Mouse (Mus musculus) embryo, embryonic 10.5 days (tissue): Measurements from ENCODE around the gene Scn3b.

ENCODE experiments used
- DNase-seq: peaks from one replicate; pipeline ENCODE4 v3.0.0-alpha.2; 2015; ENCODE audit warnings: low spot score

Scn3b gene

GRCm38 (mm10) chr9:40269103-40269861 lies at the start of gene Scn3b:
TSS of gene Scn3b (plus strand) at chr9:40269217.
- peak; percentile 71 for DNase-seq

GRCm38 (mm10) chr9:40224289-40224688 lies 44.7 kb upstream of the Scn3b start:
- DNase-seq: no peak

GRCm38 (mm10) chr9:40227874-40228789 lies 40.9 kb upstream of the Scn3b start:
- peak; percentile 86 for DNase-seq

GRCm38 (mm10) chr9:40228804-40229331 lies 40.1 kb upstream of the Scn3b start:
- no peak for DNase-seq

GRCm38 (mm10) chr9:40229479-40229878 lies 39.5 kb upstream of the Scn3b start:
- no peak for DNase-seq

GRCm38 (mm10) chr9:40231019-40231418 lies 38.0 kb upstream of the Scn3b start:
- DNase-seq: no peak

GRCm38 (mm10) chr9:40234233-40235072 lies 34.6 kb upstream of the Scn3b start:
- DNase-seq: no peak

- no peak for DNase-seq
Measured at GRCm38 (mm10) chr9:40235220-40235619, 33.8 kb upstream of the Scn3b start.

- no peak for DNase-seq
Measured at GRCm38 (mm10) chr9:40239749-40240148, 29.3 kb upstream of the Scn3b start.

- no peak for DNase-seq
Measured at GRCm38 (mm10) chr9:40240311-40240710, 28.7 kb upstream of the Scn3b start.

- DNase-seq: peak; percentile 82
Measured at GRCm38 (mm10) chr9:40241223-40241801, 27.7 kb upstream of the Scn3b start.

- DNase-seq: peak; percentile 72
Measured at GRCm38 (mm10) chr9:40241951-40242888, 26.8 kb upstream of the Scn3b start.

- DNase-seq: no peak
Measured at GRCm38 (mm10) chr9:40245466-40245865, 23.6 kb upstream of the Scn3b start.

GRCm38 (mm10) chr9:40245974-40246665 lies 22.9 kb upstream of the Scn3b start:
- DNase-seq: no peak

- no peak for DNase-seq
Measured at GRCm38 (mm10) chr9:40246702-40247101, 22.3 kb upstream of the Scn3b start.

- DNase-seq: no peak
Measured at GRCm38 (mm10) chr9:40249106-40249505, 19.9 kb upstream of the Scn3b start.

- no peak for DNase-seq
Measured at GRCm38 (mm10) chr9:40252459-40252858, 16.6 kb upstream of the Scn3b start.

GRCm38 (mm10) chr9:40263874-40264273 lies 5.1 kb upstream of the Scn3b start:
- DNase-seq: no peak

- DNase-seq: peak; percentile 44
Measured at GRCm38 (mm10) chr9:40268040-40268747, 823 bp upstream of the Scn3b start.
